Mouse (Mus musculus) hindbrain, postnatal 0 days (tissue): ENCODE measurements around the gene Gatd1. TPM values are rescaled to one million over a fixed set of nuclear protein-coding genes. Genes with fewer than 3 reads are reported as not detected.

Source experiments
- ATAC-seq: fragments of 200-750 bp; cut with Nextera tagmentation; 2 replicates; pipeline ENCODE4 v1.8.0; 2017; ENCODE audit warnings: mild to moderate bottlenecking, moderate TSS enrichment, moderate library complexity
- DNase-seq: peaks from one replicate; pipeline ENCODE4 v3.0.0-alpha.2; 2015; ENCODE audit warnings: low spot score
- H3K27ac ChIP-seq: fragments of 300-500 bp; sonication (generic); 2 replicates; pipeline ENCODE4 v1.5.1; 2014; ENCODE audit warnings: mild to moderate bottlenecking
- H3K27me3 ChIP-seq: fragments of 300-500 bp; sonication (generic); 2 replicates; pipeline ENCODE4 v1.6.1; 2014; ENCODE audit warnings: low read length, mixed read lengths; ENCODE audit not compliant: insufficient read depth
- H3K36me3 ChIP-seq: fragments of 300-500 bp; sonication (generic); 2 replicates; pipeline ENCODE4 v1.6.1; 2014; ENCODE audit warnings: low read length, mixed read lengths; ENCODE audit not compliant: insufficient read depth
- H3K4me1 ChIP-seq: fragments of 300-500 bp; sonication (generic); 2 replicates; pipeline ENCODE4 v1.6.1; 2014; ENCODE audit warnings: antibody characterized with exemption, low read length, mixed read lengths; ENCODE audit not compliant: insufficient read depth
- H3K4me2 ChIP-seq: fragments of 300-500 bp; sonication (generic); 2 replicates; pipeline ENCODE4 v1.6.1; 2014; ENCODE audit warnings: low read depth, mild to moderate bottlenecking, low read length, moderate library complexity, mixed read lengths
- H3K4me3 ChIP-seq: fragments of 300-500 bp; sonication (generic); 2 replicates; pipeline ENCODE4 v1.5.1; 2014; ENCODE audit warnings: low read length
- H3K9ac ChIP-seq: fragments of 300-500 bp; sonication (generic); replicated peaks from 2 replicates; pipeline ENCODE4 v1.6.1; 2014; ENCODE audit warnings: mild to moderate bottlenecking, low read length, moderate library complexity, mixed read lengths
- H3K9me3 ChIP-seq: fragments of 300-500 bp; sonication (generic); 2 replicates; pipeline ENCODE4 v1.6.1; 2016; ENCODE audit warnings: low read length, mixed read lengths
- CTCF ChIP-seq: IDR thresholded peaks from 2 replicates; pipeline ENCODE4 v1.5.1; 2016; ENCODE audit warnings: antibody characterized with exemption, control low read depth, low read depth
- WGBS: fragments of 180-500 bp; shearing (Covaris S2); extraction: QIAGEN DNeasy Blood & Tissue Kit; methylation state at CpG from one replicate; pipeline ENCODE4 v1.1.7; 2014; 5-methylcytosine and 5-hydroxymethylcytosine counted together
- polyA plus RNA-seq: library from polyadenylated mRNA; unstranded; fragments of >200 nt; fragmentation: Nextera tagmentation; extraction: Ambion mirVana; gene quantifications from 2 replicates; pipeline ENCODE4 v1.2.1, GENCODE M21; 2015
- total RNA-seq: library from RNA; depleted of rRNA; stranded (reverse); fragments of >200 nt; gene quantifications from 2 replicates; pipeline ENCODE4 v1.2.3, GENCODE M21; 2014

Gene Gatd1
- total and polyA plus RNA-seq, 2 experiments from 2014 or later: 49.4 to 74.4 TPM

DNA sequence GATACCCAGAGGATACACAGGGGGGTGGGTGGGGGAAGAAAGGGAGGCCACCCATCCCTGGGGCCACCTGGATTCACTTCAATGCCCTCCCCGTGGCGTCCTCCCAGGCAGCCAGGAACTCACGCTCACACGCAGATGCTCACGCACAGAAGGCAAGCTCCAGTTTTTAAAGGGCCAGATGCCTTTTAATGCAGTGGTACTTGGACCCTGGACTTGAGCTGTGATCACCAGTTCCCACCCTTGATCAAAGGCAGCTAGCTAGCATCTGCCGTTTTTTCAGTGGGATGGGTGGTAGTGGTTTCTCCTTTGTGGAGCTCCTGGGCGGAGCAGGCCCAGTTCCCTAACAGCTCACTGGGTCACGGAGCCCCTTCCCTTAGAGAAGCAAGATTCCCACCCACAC lies 20.5 kb upstream of the Gatd1 start:
- no peak for ATAC-seq
- Histone ChIP-seq H3K27ac (peak overlapping the region; percentile 79), H3K4me3 (peak overlapping the region; percentile 48), H3K27me3 (no peaks in the 10 kb centered on the region), H3K36me3 (peaks cover 16% of the 10 kb centered on the region; the same call in 1 of the 2 replicates), H3K9me3 (no peaks in the 10 kb centered on the region), H3K4me1 (peaks cover 27% of the 10 kb centered on the region), H3K4me2 (peak overlapping the region; percentile 90), H3K9ac (peak overlapping the region; percentile 56)
- DNase-seq: peak; percentile 82
- TF ChIP-seq CTCF: no peak
- 10% methylated on average over 8 of the region's 8 CpGs for WGBS

DNA sequence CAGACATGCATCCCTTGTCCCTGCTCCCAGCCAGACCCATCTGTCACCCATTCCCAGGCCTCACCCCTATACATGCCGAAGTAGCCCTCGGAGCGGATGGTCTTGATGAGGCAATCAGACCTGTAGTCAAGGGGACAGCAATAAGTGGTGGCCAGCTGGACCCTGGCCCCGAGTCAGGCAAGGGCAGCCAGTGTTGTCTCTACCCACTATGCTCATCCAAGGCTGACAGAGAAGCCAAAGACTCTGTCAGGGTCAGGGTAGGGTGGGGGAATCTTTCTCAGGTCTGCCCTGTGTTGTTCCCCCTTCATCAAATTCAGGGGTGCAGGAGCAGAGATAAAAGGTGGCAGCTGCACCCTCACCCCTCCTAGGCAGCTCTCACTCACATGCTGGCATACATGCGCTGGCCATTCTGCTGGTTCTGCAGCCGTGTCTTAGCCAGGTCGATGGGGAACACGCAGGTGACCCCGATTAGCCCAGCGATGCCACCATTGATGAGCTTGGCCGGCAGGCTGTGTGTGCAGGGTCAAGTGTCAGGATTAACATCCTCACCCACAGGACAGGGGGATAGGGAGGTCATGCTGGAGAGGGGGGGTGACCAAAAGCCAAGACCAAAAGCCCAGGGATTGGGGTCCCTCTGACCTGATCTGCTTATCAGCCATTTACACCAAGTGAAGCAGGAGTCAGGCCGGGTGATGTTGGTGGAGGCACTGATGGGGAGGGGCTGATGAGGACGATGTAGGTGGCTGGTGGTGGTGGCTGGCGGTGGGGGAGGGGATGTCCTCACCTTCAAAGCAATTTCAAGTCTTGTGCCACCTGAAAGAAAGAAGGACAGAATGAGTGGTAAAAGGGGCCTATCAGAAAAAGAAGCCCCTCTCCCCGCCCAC lies 19.8 kb upstream of the Gatd1 start:
- Histone ChIP-seq H3K27me3 (no peaks in the 10 kb centered on the region), H3K4me3 (peak overlapping the region; percentile 48), H3K4me1 (peaks cover 27% of the 10 kb centered on the region), H3K4me2 (peak overlapping the region; percentile 90), H3K9ac (peak overlapping the region; percentile 56), H3K9me3 (no peaks in the 10 kb centered on the region), H3K27ac (peak overlapping the region; percentile 79), H3K36me3 (peaks cover 16% of the 10 kb centered on the region; the same call in 1 of the 2 replicates)
- DNase-seq: no peak
- 66% methylated on average over 15 of the region's 15 CpGs for WGBS
- no peak for TF ChIP-seq CTCF
- no peak for ATAC-seq

DNA sequence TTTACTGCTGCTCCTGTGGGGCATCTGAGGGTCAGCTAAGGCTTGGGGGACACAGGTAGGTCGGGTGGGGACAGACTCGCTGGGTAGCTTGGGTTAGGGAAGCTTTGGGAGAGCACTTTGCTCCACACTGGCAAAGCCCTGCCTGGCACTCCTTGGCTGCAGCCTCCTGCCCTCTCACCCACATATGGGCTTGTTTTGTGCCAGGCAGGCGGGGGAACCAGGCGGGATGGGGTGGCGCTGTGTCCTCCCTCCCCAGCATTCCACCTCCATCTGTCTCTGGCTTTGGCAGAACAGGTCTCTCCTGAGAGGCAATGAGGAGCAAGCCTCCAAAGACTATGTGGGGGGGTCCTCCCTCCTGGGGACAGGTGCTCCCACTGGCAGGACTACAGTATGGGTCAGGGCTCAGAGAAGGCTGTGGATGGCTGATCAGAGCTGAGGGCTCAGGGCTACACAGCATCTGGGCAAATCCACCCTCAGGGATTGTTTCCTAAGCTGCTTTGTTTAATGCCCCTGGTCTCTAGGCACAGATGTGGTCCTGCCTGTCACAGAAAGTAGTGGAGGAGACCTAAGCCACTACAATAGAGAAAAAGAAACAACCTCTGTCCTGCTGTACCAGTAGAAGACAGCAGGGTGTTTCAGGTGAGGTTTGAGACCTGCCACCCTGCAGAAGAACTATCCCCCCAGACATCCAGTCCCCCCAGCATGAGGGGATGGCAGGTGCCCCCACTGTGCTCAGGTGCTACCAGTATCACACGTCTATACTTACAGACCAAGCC lies 19.0 kb upstream of the Gatd1 start:
- Histone ChIP-seq H3K4me3 (no peak overlapping the region), H3K4me1 (peaks cover 27% of the 10 kb centered on the region), H3K9ac (peak overlapping the region; percentile 56; the same call in 1 of the 2 replicates), H3K9me3 (no peaks in the 10 kb centered on the region), H3K4me2 (peak overlapping the region; percentile 90), H3K36me3 (peaks cover 16% of the 10 kb centered on the region; the same call in 1 of the 2 replicates), H3K27me3 (no peaks in the 10 kb centered on the region), H3K27ac (peak overlapping the region; percentile 52)
- DNase-seq (no peak), ATAC-seq (no peak)
- no peak for TF ChIP-seq CTCF
- WGBS: 72% methylated on average over 6 of the region's 6 CpGs

DNA sequence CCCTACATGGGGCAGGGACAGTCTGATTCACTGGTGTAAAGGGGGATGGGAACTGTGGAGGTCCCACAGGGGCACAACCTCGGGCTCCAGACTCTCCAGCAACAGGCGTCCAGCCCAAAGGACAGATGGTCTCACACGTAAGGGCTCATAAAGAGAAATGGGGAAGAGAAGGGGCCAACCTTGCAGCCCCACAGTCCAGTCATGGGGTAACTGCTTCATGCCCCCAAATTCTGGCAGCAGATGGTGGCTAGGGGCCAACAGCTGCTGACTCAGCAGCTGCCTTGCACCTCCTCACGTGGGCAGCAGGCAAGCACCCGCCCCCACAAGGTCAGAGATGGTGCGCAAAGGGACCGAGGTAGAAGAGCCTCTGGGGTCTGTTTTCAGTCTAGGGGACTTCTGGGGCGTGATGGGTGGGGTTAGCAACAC lies 18.3 kb upstream of the Gatd1 start:
- Histone ChIP-seq H3K4me2 (no peak overlapping the region), H3K9ac (no peak overlapping the region), H3K27me3 (no peaks in the 10 kb centered on the region), H3K4me1 (peaks cover 27% of the 10 kb centered on the region), H3K36me3 (peaks cover 16% of the 10 kb centered on the region; the same call in 1 of the 2 replicates), H3K9me3 (no peaks in the 10 kb centered on the region), H3K27ac (peak overlapping the region; percentile 52; the same call in 1 of the 2 replicates), H3K4me3 (no peak overlapping the region)
- WGBS: 71% methylated on average over 8 of the region's 8 CpGs
- no peak for ATAC-seq
- TF ChIP-seq CTCF: no peak
- no peak for DNase-seq

DNA sequence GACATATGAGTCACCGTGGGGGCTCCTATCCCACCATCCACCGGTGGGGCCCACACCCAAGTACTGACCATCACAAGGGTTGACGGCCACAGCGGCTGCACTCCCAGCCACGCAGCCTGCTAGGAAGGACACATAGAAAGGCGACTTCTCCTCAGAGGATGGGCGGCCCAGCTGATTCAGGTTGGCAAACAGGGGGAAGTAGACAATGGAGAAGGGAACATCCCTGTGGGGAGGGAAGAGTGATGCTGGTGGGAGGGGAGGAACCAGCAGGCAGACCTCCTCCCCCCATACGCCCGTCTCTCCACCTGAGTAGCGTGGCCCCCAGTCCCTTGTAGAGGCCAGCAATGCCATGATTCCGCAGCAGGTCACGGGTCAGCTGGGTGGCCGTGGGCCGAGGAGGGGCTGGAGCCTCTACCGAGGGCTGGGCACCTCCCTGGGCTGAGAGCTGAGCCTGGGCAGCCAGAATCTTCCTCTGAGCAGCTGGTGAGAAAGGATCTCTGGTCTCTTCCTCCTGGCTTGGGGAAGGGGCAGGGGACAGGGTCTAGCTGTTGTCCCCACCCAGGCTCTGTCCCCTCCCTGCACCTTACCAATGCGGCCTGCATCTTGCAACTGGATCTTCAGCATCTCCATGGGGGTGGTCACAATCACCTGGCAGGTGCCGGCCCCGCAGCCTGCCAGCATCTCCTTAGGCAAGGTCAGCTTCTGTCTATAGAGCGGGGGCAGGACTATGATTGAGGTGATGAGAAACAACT lies 17.7 kb upstream of the Gatd1 start:
- no peaks in the 10 kb centered on the region for H3K27me3 ChIP-seq
- ATAC-seq: no peak
- 89% methylated on average over 19 of the region's 19 CpGs for WGBS
- no peak overlapping the region for H3K9ac ChIP-seq
- no peak for DNase-seq
- peaks cover 16% of the 10 kb centered on the region; the same call in 1 of the 2 replicates for H3K36me3 ChIP-seq
- peaks cover 25% of the 10 kb centered on the region for H3K4me1 ChIP-seq
- TF ChIP-seq CTCF: no peak
- no peak overlapping the region for H3K4me2 ChIP-seq
- no peak overlapping the region for H3K4me3 ChIP-seq
- H3K27ac ChIP-seq: no peak overlapping the region
- no peaks in the 10 kb centered on the region for H3K9me3 ChIP-seq

DNA sequence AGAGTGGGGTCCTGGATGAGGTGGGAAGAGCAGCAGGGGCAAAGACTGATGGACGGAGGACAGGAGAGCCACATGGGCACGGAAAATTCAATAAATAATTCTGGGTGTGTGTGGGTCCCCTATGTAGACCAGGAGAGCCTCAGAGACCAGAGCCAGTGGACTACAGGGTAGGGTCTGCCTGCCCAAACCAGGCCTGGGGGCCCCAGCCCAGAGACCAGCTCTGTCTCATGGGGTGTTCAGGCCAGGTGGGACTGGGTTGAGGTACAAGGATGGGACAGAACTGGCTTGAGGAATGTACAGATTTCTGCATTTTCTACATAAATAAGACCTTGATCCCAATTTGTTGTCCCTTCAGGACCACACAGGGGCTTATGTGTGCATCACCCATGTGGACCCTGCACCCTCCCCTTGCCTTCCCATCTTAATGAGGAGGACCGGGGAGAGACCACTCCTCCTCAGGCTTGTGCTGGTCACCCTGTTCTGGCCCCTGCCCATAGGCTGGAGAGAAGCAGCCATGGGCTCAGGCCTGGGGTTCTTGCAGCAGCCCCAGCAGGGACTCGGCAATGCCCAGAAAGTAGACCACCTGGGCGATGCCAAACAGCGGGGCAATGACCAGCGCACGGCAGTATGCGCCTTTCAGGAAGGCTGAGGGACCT lies 16.8 kb upstream of the Gatd1 start:
- Histone ChIP-seq H3K4me1 (peaks cover 20% of the 10 kb centered on the region), H3K36me3 (peaks cover 16% of the 10 kb centered on the region; the same call in 1 of the 2 replicates), H3K9me3 (no peaks in the 10 kb centered on the region), H3K4me2 (no peak overlapping the region), H3K4me3 (no peak overlapping the region), H3K27me3 (no peaks in the 10 kb centered on the region), H3K9ac (no peak overlapping the region), H3K27ac (no peak overlapping the region)
- WGBS: 98% methylated on average over 9 of the region's 9 CpGs
- no peak for ATAC-seq
- no peak for TF ChIP-seq CTCF
- no peak for DNase-seq
